Mouse (Mus musculus): ENCODE results near the gene Cmc1.
"Not testable (repeated sequence)": the region's sequence is repeated elsewhere in the genome, so short reads cannot be mapped to it uniquely, and the experiment has no call there.

Cmc1 gene

DNA sequence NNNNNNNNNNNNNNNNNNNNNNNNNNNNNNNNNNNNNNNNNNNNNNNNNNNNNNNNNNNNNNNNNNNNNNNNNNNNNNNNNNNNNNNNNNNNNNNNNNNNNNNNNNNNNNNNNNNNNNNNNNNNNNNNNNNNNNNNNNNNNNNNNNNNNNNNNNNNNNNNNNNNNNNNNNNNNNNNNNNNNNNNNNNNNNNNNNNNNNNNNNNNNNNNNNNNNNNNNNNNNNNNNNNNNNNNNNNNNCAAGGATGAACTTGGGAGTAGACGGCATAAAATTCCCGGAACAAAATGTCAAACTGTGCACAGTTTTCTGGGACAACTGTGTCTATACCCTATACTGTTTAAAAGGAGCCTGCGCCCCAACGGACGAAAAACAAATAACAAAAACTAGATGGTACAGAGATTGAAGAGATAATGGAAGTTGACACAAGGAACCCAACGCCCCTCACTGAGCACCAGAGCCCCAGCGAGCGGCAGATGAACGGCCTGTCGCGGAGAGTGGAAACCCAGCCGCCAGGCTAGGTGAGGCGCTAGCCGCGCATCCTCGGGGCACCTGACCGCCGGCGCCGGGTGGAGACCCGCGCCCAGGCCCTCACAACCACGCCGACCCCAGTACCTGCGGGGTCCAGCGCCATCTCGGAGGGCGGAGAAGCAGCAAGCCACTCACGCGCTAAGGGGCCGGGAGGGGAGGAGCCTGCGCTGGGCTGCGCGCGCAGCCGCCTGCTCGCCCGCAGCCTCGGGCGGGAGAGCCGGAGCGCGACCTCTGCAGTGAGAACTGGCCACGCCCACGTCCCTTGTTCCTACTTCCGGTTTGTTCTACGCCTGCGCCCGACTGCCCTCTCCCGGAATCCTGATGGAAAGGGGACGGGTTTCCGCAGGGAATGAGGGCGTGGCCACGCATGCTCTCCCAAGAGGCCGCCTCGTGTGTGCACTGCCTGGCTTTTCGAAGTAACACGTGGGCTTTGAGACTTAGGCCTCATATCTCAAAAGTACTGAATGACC lies at the start of gene Cmc1:
Gene Cmc1, minus strand, starts transcription at position 771 of the 996 bp plus-strand sequence.
- DNase-seq (ENCODE audit: low spot score): peak; percentile 77

DNA sequence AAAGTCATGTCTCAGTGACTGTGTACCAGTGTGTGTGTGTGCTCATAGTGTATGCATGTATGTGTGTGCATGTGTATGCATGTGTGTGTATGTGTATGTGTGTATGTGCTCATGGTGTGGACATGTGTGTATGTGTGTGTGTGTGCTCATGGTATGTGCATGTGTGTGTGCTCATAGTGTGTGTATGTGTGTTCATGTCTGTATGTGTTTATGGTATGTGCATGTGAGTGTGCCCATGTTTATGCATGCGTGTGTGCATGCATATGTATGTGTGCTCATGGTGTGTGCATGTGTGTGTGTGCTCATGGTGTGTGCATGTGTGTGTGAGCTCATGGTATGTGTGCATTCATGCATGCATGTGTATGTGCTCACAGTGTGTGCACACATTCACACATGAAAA lies 48.6 kb upstream of the Cmc1 start:
- DNase-seq (ENCODE audit: low spot score): no peak

DNA sequence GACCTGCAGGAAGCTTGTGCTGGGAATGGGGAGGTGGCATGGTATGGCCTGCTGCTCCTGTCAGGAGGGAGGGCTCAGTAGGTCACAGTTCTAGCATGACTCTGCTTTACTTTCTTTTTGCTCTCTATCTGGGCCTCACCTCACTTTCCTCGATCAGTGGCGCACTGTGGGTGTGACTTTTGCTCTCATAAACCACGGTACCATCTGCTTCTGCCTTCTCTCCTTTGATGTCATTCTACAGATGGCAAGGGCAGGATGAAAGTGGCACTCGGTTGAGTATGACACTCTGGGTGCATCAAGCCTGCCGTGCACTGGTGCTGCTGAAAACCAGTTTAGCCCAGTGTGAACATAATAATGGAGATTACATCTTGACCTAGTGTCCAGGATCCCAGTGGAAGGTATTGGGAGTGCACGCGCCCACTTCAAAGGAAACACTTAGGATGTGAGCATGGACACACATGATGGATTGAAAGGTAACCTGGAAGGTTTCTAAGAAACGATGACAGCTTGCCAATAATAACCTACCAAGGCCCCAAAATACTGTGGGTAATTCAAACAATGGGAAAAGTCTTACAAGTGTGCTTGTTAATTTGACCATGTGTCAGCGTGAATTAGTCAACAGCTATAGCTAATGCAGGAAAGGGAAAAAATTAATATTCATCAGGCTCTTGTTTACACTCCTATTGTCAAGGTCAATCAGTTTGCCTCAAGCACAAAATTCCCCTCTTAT lies 46.8 kb upstream of the Cmc1 start:
- DNase-seq (ENCODE audit: low spot score): no peak

GRCm38 (mm10) chr9:118193263-118193662 lies 43.3 kb upstream of the Cmc1 start:
- DNase-seq (ENCODE audit: low spot score): no peak

- no peak for DNase-seq (ENCODE audit: low spot score)
Observed at GRCm38 (mm10) chr9:118191276-118191675, 41.3 kb upstream of the Cmc1 start.

DNA sequence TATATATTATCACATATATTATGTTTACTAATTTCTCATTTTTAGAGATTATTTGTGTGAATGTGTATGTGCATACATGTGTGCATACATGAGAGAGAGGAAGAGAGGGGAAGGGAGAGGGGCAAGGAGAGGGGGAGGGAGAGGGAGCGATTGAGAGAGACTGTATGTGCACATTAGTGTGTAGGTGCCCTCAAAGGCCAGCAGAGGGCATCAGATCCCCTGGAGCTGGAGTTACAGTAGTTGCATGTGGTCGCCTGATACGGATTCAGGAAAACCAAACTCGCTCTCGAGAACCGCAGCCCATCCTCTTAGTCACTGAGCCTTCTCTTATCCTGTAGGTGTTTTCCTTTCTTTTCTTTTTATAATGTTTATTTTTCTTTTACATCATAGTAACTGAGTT lies 38.4 kb upstream of the Cmc1 start:
- no peak for DNase-seq (ENCODE audit: low spot score)

DNA sequence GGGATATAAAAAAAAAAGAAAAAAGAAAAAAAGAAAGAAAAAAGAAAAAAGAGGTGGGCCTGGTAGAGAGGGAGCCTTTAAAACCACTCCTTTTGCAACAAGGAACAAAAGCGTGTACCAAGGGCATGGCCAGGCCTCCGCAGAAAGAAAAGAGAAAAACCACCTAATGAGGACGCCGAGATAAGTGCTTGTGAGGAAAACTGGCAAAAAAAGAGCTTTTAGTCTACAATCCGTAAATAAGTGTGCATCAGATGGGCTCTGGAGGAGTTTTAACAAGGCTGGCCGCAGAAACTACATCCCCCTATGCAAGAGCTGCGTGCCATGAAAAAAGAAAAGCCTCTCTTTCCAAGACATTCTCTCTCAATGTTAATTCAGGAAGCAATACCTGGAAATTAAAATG lies 37.4 kb upstream of the Cmc1 start:
- no peak for DNase-seq (ENCODE audit: low spot score)

DNA sequence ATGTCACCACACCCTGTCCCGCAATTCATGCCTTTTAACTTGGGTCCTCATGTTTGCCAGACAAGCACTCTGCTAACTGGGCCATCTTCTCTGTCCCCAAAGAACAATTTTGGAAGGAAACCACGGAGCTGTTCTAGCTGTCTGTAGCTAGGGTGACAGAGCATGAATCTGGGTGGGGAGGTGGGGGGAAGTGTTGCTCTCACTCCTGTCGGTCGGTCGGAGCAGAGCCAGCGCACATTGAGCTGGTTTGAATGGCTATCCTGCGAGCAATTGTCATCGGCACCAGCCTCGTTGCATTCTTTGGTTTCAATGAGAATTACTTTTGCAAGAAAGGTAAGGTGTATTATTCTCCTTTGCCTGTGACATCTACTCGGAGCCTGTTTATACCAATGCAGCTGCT lies 36.8 kb upstream of the Cmc1 start:
- no peak for DNase-seq (ENCODE audit: low spot score)

- DNase-seq (ENCODE audit: low spot score): no peak
Observed at GRCm38 (mm10) chr9:118179136-118180025, 29.4 kb upstream of the Cmc1 start.

DNA sequence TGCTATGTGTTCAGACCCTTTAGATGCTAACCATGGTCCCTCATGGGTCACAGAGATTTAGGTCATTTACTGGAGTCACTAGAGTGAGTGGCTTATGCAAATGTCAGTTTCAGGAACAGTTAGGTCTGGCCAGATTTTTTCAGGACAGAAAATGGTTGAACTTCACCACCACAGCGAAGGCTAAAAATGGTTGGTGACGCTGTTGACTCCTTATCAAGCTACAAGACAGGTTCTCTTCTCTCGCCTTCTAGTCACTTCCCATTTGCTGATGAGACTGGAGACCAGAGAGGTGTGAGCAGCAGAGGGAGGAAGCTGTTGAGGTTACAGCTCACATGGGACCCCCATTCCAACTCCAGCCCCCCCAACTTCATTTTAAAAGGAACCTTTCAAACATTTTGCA lies 26.7 kb upstream of the Cmc1 start:
- no peak for DNase-seq (ENCODE audit: low spot score)

DNA sequence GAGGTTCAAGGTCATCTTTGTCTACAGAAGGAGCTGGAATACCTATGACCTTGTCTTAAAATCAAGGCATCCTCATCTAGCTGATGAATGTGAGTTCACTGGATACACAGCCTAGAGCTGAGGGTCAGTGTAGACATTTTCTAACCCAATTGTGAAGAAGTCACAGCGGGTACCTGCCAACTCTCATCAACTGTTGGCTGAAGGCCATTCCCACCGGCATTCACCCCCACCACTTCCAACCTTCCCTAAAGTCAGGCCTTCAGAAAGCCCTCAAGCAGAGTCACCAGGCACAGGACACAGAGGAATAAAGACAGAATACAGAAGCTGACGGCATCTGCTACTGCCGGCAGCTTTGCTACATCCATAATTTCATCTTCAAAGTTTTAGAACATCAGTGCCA lies 25.4 kb upstream of the Cmc1 start:
- no peak for DNase-seq (ENCODE audit: low spot score)

GRCm38 (mm10) chr9:118173086-118173485 lies 23.1 kb upstream of the Cmc1 start:
- no peak for DNase-seq (ENCODE audit: low spot score)

DNA sequence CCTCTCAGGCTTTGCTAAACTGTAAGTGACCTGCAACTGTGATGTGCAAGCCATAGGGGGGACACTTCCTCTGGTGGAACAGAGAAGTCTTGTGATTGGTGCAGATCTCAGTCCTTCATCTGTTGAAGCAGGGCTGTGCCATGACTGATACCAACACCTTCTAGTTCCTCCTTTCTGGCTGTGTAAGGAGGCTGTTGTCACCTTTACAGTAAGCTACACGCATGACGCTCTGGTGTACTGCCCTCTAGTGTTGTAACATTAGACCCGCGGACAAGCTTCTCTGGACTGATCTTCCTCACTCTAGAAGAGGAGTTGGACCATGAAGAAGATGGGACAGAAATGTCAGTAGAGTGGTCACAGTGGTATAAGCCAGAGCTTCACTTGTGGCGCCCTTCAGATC lies 18.6 kb upstream of the Cmc1 start:
- DNase-seq (ENCODE audit: low spot score): no peak

DNA sequence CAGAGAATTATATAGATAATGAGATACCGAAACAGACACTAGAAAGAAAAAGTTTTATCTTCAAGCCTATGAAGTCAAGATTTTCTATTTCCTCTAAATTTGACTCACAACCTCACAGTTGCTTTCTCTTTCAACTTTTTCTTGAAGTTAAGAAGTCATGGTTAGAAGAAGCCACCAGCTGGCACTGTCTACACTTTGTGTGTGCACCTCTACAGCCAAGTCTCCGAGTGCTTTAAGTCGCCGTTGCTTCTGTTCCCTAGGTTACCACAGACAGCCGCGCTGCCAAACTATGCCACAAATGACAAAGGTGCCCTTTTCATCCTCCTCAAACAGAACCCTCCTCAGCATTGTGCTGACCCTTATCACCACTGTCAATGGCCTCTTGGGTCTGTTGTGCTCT lies 17.6 kb upstream of the Cmc1 start:
- no peak for DNase-seq (ENCODE audit: low spot score)

DNA sequence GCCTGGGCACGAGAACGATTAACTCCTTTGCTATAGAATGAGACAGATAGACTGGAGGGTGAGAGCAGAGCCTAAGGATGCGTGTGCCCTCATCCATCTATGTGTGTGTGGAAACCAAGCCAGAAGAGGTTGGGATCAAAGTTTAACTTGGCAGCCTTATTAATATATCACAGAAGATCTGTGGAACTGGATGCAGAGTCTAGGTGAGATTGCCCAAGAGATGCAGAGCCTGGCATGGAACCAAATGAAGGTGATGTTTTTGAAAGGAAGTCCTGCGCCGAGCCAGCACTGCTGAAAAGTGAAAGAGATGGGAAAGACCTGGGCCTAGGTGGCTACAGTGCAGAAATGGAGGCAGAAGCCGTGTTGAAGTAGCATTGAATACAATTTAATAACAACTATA lies 11.6 kb upstream of the Cmc1 start:
- no peak for DNase-seq (ENCODE audit: low spot score)

DNA sequence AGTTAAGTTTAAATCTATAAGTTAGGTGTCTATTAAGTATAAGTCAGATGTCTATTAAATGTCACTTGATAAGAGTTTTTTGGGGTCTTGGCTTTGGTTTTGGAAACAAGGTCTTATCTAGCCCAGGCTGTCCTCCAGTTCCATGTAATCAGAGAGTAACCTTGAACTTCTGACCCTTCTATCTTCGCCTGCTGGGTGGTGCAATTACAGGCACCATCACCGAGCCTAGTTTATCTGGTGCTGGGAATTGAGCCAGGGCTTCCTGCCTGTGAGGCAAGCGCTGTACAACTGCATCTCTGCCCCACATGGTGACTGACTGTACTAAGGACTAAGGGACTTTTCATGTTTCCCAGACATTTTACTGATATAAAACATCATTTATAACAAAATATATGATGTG lies 10.0 kb upstream of the Cmc1 start:
- no peak for DNase-seq (ENCODE audit: low spot score)

- DNase-seq (ENCODE audit: low spot score): no peak
Observed at GRCm38 (mm10) chr9:118158201-118158600, 8.2 kb upstream of the Cmc1 start.

GRCm38 (mm10) chr9:118157234-118157633 lies 7.3 kb upstream of the Cmc1 start:
- no peak for DNase-seq (ENCODE audit: low spot score)

DNA sequence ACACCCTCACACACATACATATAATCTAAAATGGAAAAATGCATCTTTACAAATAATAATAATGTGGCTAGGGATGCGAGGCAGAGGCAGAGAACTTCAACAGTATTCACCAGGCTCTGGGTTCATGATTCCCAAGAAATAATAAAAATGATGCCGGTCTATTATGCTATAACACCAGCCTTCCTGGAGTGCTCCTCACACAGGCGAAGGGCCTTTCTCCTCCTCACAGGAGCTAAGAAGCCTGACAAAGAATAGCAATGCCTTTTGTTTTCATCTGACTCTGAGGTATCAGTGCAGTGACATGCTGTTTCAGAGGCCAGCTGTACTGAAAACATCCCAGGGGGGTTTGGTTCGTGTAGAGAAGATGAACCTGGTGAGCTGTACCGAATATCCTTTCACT lies 4.7 kb upstream of the Cmc1 start:
- DNase-seq (ENCODE audit: low spot score): no peak

DNA sequence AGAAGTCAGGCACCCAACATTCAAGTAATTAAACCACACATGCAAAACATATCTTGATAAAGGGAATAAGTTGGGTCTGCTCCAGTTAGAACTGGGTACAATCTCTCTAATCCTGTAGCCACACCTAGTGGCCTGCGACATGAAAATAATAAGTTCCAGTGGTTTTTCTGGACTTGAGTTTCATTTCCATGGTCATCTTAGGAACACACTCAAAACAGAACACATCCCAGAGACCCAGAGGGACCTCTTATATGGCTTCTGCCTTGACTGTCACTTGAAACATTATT lies 1.2 kb upstream of the Cmc1 start:
- no peak for DNase-seq (ENCODE audit: low spot score)

GRCm38 (mm10) chr9:118150429-118151220 lies 648 bp upstream of the Cmc1 start:
- DNase-seq (ENCODE audit: low spot score): no peak

DNA sequence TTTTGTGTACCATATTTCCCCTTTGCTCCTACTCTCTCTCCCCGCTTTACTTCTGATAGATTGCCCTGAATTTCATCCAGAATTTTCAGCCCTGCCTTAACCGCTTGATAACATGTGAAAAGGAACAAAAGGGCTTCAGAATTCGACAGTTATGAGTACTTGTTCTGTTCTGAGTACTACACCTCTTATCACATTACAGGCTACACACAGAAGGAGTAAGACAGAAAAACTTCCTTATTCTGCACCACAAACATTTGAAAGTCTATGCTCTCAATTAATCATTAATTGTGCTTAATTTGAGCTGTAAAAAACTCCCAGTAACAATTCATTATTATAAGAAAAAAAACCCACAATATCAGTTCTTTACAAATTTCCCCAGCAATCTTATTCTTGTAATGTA lies 9.6 kb downstream of the Cmc1 start:
- not testable (repeated sequence) for DNase-seq (ENCODE audit: low spot score)

Data from ovary, postnatal 10 days (tissue).